Mouse (Mus musculus) right cerebral cortex, postnatal 10 days (tissue): ENCODE results near the gene Sarnp.

Source experiments
- DNase-seq, 2 experiments: peaks; one replicate each; pipeline ENCODE4 v3.0.0; 2021; ENCODE audit warnings: low spot score in 2 of 2

Sarnp gene

DNA sequence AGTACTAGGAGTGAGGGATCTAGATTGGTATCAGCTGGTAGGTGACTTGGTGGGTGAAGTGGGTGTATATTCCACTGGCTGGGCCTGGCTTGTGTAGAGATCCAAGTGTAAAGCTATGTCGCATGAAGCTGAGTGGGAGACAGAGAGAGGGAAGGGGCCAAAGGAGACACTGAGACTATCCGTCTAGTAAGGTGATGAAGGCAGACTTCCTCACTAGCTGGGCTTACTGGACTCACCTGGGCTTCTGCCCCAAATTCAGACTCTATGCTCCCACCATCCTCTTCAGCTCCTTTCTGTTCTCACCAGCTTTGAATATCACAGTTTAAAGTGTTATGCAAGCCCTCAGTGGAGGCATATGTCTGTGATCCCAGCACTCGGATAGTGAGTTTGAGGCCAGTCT, 99.5 kb downstream of the Sarnp start:
- no peak for DNase-seq

DNA sequence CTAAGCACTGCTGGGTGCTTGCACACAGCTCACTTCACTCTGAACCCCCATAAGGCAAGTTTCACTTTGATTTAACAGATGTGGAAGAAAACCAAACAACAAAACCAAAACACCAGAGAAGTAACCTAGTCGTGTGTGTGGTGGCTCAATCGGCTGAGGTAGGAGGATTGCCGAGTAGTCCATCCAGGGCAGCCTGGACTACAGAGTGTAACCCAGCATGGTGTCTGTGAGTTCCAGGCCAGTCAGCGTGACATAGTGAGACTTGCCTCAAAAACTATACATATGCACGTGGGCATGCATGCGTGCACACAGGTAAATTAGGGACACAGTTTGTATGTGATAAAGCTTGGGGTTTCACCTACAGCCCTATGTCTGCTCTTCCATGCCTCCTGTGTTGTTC, 100.3 kb downstream of the Sarnp start:
- DNase-seq, result no peak

DNA sequence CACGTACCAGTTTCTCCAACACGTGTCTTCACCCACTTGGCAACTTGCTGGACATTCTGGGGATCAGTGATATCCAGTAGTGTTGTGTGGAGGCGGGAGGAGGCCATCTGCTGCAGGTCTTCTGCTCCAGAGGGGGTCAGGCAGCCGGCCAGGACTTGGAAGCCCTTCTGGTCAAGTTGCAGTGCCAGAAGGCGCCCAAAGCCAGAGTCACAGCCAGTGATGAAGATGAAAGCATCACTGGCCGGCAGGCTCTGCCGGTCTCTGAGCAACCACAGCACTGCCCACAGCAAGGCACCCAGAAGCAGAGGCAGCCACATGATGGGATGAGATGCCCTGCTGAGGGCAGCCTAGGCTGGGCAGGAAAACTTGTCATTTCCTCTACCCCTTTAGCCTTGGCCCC, 101.1 kb downstream of the Sarnp start:
- peak; percentile 75 to 78 for DNase-seq

DNA sequence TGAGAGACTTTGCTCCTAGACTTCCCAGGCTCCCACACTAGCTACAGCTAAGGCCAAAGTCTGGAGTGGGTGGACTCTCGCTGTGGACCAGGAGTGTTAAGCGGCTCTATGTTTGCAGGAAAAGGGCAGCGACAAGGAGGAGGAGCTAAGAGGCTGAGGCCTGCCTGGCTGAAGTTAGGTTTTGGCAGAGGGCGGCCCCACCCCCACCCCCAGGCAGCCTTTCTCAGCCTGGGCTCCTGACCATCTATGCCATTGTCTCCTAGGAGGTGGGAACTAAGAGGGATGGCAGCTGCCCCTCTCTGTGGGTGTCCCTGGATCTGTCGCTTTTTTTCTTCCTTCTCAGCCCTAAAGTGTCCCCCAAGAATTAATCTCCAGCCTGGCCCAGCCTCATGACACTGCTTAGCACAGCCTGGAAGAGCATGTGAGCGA, 102.1 kb downstream of the Sarnp start:
- DNase-seq, result peak; percentile 44 to 58

DNA sequence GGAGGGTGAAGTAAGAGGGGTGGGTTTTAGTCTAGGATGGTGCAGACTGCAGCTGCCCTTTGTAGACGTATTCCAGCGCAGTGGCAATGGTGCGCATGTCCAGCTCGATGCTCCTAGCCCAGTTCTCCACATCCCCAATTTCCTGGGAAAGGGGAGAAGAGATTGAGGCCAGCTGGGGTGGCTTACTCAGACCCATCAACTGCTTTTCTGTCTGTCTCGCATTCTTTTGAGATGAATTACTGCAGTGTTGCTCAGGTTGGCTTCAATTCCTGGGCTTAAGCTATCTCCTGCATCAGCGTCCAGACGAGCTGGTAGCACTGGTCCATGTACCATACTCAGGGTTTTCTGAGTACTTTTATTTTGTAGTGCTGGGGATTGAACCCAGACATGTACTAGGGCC, 102.8 kb downstream of the Sarnp start:
- no peak for DNase-seq

DNA sequence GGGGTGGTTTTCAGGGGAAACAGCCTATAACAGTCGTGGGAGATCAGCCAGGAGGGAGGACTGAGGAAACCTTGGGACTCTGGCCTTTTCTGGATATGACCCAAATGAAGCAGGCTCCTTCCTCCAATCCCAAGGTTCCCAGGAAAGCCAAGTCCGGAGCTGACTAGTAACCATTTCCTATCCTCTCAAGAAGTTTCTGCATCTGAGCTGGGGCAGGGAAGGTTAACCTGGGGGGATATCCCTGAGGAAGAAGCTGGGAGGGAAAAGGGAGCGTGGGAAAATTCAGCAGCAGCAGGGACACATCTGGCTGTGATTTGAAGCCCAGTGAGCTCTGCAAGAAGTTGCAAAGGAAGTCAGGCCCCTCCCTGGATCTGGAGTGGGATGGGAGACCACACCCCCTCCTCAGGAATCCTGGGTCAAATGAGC, 103.6 kb downstream of the Sarnp start:
- no peak for DNase-seq

DNA sequence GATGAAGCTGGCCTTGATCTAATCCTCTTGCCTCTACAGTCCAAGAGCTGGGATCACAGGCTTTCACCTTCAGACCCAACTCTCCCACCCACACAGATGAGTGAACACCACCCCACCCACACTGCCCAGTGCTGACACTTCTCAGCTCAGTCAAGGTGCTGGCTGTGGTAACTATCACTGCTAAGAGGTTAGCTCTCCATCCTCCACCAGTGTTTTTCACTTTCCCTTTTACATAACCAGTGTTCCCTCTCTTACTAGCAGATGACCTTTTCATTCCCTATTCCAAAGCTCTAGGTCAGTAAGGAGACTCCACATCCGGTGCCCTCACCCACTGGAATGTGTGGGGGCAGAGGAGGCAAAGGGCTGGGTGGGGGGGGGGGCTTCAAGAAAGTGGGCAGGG, 104.1 kb downstream of the Sarnp start:
- no peak for DNase-seq

DNA sequence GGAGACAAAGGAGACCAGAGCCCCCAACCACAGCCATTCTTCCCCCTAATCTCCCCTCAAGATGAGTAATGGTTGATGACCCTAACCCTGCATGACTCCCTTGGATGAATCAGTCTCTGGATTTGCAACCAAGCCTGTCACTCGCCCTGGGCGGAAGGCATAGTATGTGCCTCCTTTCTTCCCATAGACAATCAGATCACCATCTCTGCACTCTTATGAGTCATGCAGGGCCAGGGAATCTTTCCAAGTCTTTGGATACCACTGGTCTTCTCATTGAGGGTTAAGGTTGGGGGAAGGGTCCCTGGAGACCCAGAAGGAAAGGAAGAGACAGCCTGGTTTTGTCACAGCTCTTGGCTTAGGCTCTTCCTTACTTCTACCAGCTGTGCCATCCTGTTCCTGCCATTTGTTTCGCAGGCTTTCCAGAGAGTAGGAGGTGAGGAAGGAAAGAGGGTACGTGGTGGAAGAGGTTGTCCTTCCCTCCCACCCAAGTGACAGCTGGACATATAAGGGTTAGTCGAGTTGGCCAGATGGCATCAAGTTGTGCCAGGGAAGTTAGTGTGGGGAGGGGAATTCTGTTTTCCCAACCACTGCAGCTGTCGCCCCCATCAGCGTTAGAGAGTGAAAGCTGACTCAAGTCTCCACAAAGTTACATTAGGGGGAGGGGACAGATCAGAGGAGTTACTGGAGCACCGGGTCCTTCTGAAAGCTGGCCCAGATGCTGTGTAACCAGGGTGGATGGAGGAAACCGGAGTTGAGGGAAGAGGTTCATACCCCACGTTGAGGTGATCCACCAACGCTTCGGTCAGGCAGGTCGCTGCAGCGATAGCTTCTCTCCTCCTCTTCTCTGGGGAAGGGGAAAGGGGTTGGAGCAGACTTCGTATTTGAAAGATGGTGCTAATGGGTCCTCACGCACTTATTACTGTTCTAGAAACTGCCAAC, 105.0 kb downstream of the Sarnp start:
- peak in 1 of 2 experiments; percentile 31 for DNase-seq

DNA sequence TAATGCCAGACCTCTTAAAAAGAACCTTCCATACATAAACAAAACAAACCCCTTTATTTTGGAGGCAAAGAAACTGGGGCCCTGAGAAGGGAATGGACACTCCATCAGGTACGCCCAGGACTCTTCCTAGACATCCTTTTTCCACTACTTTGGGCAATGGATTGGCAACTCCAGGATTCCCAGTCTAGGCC, 105.6 kb downstream of the Sarnp start, which contains the start of gene Rdh5:
Gene Rdh5, minus strand, starts transcription at position 67 of the 191 bp plus-strand sequence.
- DNase-seq, result no peak

DNA sequence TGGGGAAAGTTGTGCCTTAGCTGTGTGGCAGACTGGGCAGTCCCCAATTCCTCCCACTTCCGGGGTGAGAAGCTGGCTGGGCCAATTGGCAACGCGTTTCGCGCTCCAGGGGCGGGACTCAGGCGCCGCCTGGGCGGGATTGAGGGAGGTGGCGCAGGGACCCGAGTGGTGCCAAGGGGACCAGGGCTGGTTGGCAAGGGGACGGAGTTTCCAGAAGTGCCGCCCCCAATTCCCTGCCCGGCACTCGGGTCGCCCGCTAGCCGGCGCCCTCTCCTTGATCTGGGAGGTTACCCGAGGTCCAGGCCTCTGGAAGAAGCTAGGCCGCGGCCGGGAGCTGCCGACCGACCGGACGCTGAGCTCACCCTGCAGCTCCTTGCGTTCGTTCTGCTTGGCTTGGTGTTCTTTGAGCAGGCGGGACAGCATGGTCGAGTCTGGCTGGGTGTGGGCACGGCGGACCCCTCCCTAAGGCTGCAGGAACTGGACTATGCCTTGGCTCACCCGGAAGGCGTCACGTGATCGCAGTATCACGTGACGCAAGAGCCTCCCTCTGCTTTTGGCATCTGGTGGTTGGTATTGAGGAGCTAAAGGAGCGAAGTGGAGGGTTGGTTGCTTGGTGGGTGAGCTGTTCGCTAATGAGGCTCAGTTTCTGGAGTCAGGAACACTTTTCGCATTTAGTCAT, 106.0 kb downstream of the Sarnp start:
- peak; percentile 96 to 97 for DNase-seq

DNA sequence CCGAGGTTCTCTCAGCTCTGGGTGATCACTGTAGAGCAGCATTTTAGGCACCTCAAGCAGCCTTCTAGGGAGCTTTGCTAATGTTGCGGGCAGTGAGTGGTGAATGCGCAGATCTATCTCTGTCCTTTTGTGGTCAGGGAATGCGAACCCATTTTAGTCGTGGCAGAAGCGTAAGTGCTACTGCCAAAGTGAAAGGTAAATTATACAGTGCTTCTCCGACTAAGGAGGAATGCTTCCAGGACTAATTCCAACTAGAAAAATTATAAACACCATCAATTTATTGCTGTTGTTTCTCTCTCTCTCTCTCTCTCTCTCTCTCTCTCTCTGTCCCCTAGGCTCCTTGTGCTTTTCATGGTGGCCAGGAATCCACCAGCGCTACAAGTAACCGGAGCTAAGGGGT, 106.8 kb downstream of the Sarnp start, which contains the start of gene Bloc1s1:
Gene Bloc1s1, minus strand, starts transcription at position 101 of the 400 bp plus-strand sequence.
- DNase-seq, result no peak
